Mouse (Mus musculus) limb, embryonic 10.5 days (tissue): ENCODE measurements at regions not wholly inside any gene's neighbourhood (a gene's known extent, or its start where the extent isn't known, plus 50 kb on each side); places are given as distances from the start of the nearest gene placed in this dataset.

ENCODE experiments used
- DNase-seq: peaks from one replicate; pipeline ENCODE4 v3.0.0-alpha.2; 2017; ENCODE audit warnings: low spot score
- H3K27ac ChIP-seq: fragments of 300-500 bp; sonication (generic); 2 replicates; pipeline ENCODE4 v1.5.1; 2016; ENCODE audit warnings: mild to moderate bottlenecking
- H3K27me3 ChIP-seq: fragments of 300-500 bp; sonication (generic); 2 replicates; pipeline ENCODE4 v1.6.1; 2016; ENCODE audit warnings: low read depth, mild to moderate bottlenecking; ENCODE audit not compliant: poor library complexity, severe bottlenecking
- H3K36me3 ChIP-seq: fragments of 300-500 bp; sonication (generic); 2 replicates; pipeline ENCODE4 v1.6.1; 2016; ENCODE audit warnings: mild to moderate bottlenecking, moderate library complexity
- H3K4me1 ChIP-seq: fragments of 300-500 bp; sonication (generic); 2 replicates; pipeline ENCODE4 v1.6.1; 2016
- H3K4me3 ChIP-seq: fragments of 300-500 bp; sonication (generic); 2 replicates; pipeline ENCODE4 v1.5.1; 2016; ENCODE audit warnings: mild to moderate bottlenecking, moderate library complexity
- H3K9me3 ChIP-seq: fragments of 300-500 bp; sonication (generic); replicated peaks from 2 replicates; pipeline ENCODE4 v1.6.1; 2016; ENCODE audit warnings: mild to moderate bottlenecking
- WGBS: fragments of 180-500 bp; shearing (Covaris S2); methylation state at CpG from one replicate; pipeline ENCODE4 v1.1.7; 2016; 5-methylcytosine and 5-hydroxymethylcytosine counted together

GRCm38 (mm10) chr7:145026014-145026285 is 86.2 kb upstream of the Ccnd1 start:
- 95% methylated on average over 5 of the region's 5 CpGs for WGBS
- H3K27me3 ChIP-seq, result no peaks in the 10 kb centered on the region
- H3K4me3 ChIP-seq, result no peak overlapping the region
- H3K9me3 ChIP-seq, result no peaks in the 10 kb centered on the region
- H3K27ac ChIP-seq, result no peak overlapping the region
- no peaks in the 10 kb centered on the region for H3K36me3 ChIP-seq
- peaks cover 31% of the 10 kb centered on the region for H3K4me1 ChIP-seq
- no peak for DNase-seq

GRCm38 (mm10) chr7:145025186-145026013 is 85.7 kb upstream of the Ccnd1 start:
- H3K27me3 ChIP-seq, result no peaks in the 10 kb centered on the region
- no peak for DNase-seq
- H3K4me1 ChIP-seq, result peaks cover 26% of the 10 kb centered on the region
- H3K27ac ChIP-seq, result peak overlapping the region; percentile 7; the same call in 1 of the 2 replicates
- H3K36me3 ChIP-seq, result no peaks in the 10 kb centered on the region
- H3K4me3 ChIP-seq, result no peak overlapping the region
- 58% methylated on average over 6 of the region's 6 CpGs for WGBS
- H3K9me3 ChIP-seq, result no peaks in the 10 kb centered on the region

- Histone ChIP-seq H3K4me3 (no peak overlapping the region), H3K36me3 (no peaks in the 10 kb centered on the region), H3K9me3 (no peaks in the 10 kb centered on the region), H3K4me1 (peaks cover 18% of the 10 kb centered on the region), H3K27me3 (no peaks in the 10 kb centered on the region), H3K27ac (0 out of 2 replicates have a peak overlapping the region, but pooled peaks have one; percentile 7)
- 75% methylated on average over 2 of the region's 2 CpGs for WGBS
- DNase-seq, result no peak
Observed at GRCm38 (mm10) chr7:145024651-145025050, 84.9 kb upstream of the Ccnd1 start.

- 62% methylated on average over 2 of the region's 2 CpGs for WGBS
- DNase-seq, result no peak
- Histone ChIP-seq H3K27ac (no peak overlapping the region), H3K36me3 (no peaks in the 10 kb centered on the region), H3K27me3 (no peaks in the 10 kb centered on the region), H3K9me3 (no peaks in the 10 kb centered on the region), H3K4me1 (peaks cover 14% of the 10 kb centered on the region), H3K4me3 (no peak overlapping the region)
Observed at GRCm38 (mm10) chr7:145019137-145019536, 79.4 kb upstream of the Ccnd1 start.

DNA sequence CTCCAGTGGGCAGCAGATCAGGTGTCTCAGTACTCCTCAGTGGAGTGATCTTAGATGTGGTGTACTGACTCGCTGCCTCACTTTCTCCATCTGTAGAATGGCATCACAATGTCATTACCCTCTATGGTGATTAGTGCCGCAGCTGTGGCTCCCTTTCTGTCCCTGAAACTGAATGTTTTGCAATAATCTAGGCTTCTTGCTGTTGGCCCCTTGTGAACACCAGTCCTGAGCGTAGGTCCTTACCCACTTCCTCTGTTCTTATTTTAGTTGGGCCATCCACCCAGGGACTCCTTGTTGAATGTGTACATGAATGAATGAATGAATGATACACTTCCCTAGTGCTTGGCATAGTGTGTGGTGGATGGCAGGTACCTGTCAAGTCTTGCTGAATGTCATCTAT is 78.4 kb upstream of the Ccnd1 start:
- WGBS, result 83% methylated on average over 3 of the region's 3 CpGs
- Histone ChIP-seq H3K36me3 (no peaks in the 10 kb centered on the region), H3K9me3 (no peaks in the 10 kb centered on the region), H3K27ac (no peak overlapping the region), H3K4me1 (peaks cover 14% of the 10 kb centered on the region), H3K27me3 (no peaks in the 10 kb centered on the region), H3K4me3 (no peak overlapping the region)
- DNase-seq, result no peak

DNA sequence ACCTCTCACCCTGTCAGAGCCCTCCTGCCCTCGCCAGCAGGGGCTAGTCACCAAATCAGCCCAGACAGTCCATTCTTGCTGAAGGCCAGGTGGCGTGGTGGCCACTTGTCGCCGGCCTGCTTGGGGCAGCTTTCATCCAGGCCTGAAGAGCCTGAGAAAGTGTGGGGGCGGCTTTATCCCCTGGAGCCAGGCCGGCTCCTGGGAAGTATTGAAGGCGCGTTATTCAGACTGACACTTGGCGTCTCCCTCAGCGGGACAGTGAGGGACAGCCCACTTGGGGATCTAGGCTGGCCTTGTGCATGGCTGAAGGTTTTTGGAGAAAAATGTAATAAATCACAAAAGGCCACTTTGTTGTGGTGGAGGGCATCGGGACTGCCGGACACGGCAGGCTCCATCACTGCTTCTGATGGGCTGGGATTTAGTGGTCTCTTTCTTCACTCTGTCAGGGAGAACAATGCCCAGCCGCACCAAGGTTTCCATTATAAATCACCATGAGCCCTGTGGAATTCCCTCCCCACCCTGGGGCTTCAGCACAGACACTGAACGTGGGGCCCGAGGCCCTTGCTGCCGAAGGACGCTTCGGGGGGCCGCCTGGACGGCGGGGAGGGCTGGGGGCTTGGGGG is 75.8 kb upstream of the Ccnd1 start:
- Histone ChIP-seq H3K4me3 (no peak overlapping the region), H3K27ac (peak overlapping the region; percentile 73; the same call in 1 of the 2 replicates), H3K36me3 (no peaks in the 10 kb centered on the region), H3K4me1 (peaks cover 14% of the 10 kb centered on the region), H3K27me3 (no peaks in the 10 kb centered on the region), H3K9me3 (no peaks in the 10 kb centered on the region)
- WGBS, result 45% methylated on average over 22 of the region's 22 CpGs
- DNase-seq, result no peak

GRCm38 (mm10) chr7:145010757-145011156 is 71.0 kb upstream of the Ccnd1 start:
- WGBS, result 44% methylated on average over 4 of the region's 4 CpGs
- Histone ChIP-seq H3K9me3 (no peaks in the 10 kb centered on the region), H3K27me3 (no peaks in the 10 kb centered on the region), H3K4me1 (peaks cover 12% of the 10 kb centered on the region), H3K4me3 (no peak overlapping the region), H3K36me3 (no peaks in the 10 kb centered on the region), H3K27ac (no peak overlapping the region)
- no peak for DNase-seq

GRCm38 (mm10) chr7:145010004-145010403 is 70.3 kb upstream of the Ccnd1 start:
- no peaks in the 10 kb centered on the region for H3K27me3 ChIP-seq
- no peaks in the 10 kb centered on the region for H3K9me3 ChIP-seq
- no peak overlapping the region for H3K4me3 ChIP-seq
- H3K4me1 ChIP-seq, result peaks cover 5% of the 10 kb centered on the region; the same call in 1 of the 2 replicates
- H3K27ac ChIP-seq, result no peak overlapping the region
- DNase-seq, result no peak
- 69% methylated on average over 3 of the region's 3 CpGs for WGBS
- H3K36me3 ChIP-seq, result no peaks in the 10 kb centered on the region

DNA sequence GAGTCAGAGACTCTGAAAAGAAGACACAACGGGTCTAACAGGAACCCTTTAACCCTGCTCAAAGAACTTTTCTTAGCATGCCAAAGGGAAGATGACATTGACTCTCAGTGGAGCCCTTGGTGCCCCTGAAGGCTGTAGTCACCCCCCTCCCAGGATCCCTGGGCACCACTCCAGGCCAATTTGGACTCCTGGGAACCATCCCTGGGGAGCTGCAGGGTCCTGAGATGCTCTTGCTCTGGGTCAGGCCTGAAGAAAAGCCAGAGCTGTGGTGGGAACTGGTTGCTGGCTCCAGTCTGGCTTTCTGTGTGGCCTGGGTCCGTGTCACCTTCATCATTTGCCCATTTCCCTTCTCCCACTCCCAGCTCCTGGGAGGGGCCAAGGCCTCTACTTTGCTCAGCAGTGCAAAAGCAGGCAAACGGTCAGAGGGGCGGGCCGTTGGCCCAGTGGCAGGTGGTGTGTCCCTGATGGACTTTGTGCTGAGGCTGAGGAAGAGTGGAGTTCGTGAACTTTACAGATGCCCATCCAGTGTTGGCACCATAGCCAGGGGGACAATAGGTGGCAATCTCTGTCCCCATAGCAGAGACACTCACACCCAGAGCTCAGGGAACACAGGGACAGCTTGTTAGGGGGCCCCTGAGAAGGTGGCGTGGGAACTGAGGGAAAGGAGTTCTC is 69.1 kb upstream of the Ccnd1 start:
- H3K27ac ChIP-seq, result no peak overlapping the region
- H3K4me3 ChIP-seq, result no peak overlapping the region
- H3K36me3 ChIP-seq, result no peaks in the 10 kb centered on the region
- H3K27me3 ChIP-seq, result no peaks in the 10 kb centered on the region
- no peak for DNase-seq
- WGBS, result 61% methylated on average over 7 of the region's 7 CpGs
- H3K9me3 ChIP-seq, result no peaks in the 10 kb centered on the region
- peaks cover 5% of the 10 kb centered on the region; the same call in 1 of the 2 replicates for H3K4me1 ChIP-seq

- Histone ChIP-seq H3K36me3 (no peaks in the 10 kb centered on the region), H3K27ac (no peak overlapping the region), H3K9me3 (no peaks in the 10 kb centered on the region), H3K27me3 (no peaks in the 10 kb centered on the region), H3K4me1 (peaks cover 5% of the 10 kb centered on the region; the same call in 1 of the 2 replicates), H3K4me3 (no peak overlapping the region)
- no peak for DNase-seq
- 88% methylated on average over 2 of the region's 2 CpGs for WGBS
Observed at GRCm38 (mm10) chr7:145007216-145007615, 67.5 kb upstream of the Ccnd1 start.

DNA sequence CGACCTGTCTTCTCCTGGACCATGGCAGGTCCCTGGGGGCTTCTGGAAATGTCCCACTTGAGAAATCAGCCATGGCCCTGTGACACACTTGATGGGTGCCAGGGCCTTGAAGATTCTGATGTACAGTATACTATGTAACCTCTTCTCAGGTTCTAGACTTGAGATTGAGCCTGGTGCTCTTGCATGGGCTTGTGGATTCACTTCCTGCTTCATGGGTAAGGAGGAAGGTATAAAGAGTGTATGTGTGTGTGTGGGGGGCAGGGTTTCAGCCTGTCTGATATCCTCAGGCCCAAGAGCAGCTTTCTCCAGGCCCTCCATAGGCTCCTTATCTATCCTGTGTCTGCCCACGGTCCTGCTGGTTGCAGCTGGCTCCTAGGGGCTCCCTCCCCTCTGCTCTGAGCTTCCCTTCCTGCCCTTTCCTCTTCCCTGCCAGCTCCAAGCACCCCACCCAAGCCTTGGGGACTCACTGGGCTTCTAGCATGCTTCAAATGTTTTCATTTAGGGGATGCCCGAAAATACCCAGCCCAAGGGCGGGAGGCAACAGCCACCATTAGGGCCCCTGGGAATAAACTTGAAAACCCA is 61.9 kb upstream of the Ccnd1 start:
- Histone ChIP-seq H3K9me3 (no peaks in the 10 kb centered on the region), H3K4me1 (peaks cover 14% of the 10 kb centered on the region), H3K27me3 (no peaks in the 10 kb centered on the region; the same call in 1 of the 2 replicates), H3K36me3 (no peaks in the 10 kb centered on the region), H3K27ac (0 out of 2 replicates have a peak overlapping the region, but pooled peaks have one; percentile 10), H3K4me3 (no peak overlapping the region)
- 60% methylated on average over 4 of the region's 4 CpGs for WGBS
- DNase-seq, result no peak

DNA sequence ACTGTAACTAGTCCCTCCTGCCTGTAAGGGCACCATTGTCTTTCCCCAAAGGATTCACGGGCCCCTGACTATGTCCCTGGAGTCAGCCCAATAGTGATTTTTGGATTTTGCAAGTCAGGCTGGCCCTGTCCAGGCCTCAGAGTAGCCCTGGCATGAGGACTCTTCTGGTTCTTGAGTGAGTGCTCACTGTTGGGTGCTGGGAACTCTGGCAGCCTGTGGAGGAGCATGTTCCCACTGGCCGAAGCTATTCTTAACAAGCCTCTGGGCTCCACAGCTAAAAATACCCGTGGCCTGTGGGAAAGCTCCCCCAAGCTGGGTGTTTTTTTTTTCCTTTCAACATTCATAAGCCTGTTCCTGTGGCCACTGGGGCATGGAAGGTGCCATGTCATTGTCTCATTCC is 60.0 kb upstream of the Ccnd1 start:
- WGBS, result 82% methylated on average over 3 of the region's 3 CpGs
- peaks cover 20% of the 10 kb centered on the region for H3K4me1 ChIP-seq
- H3K36me3 ChIP-seq, result no peaks in the 10 kb centered on the region
- no peak overlapping the region for H3K27ac ChIP-seq
- no peaks in the 10 kb centered on the region; the same call in 1 of the 2 replicates for H3K27me3 ChIP-seq
- H3K4me3 ChIP-seq, result no peak overlapping the region
- H3K9me3 ChIP-seq, result no peaks in the 10 kb centered on the region
- DNase-seq, result no peak

- Histone ChIP-seq H3K36me3 (no peaks in the 10 kb centered on the region), H3K4me3 (no peak overlapping the region), H3K27ac (0 out of 2 replicates have a peak overlapping the region, but pooled peaks have one; percentile 22), H3K27me3 (no peaks in the 10 kb centered on the region; the same call in 1 of the 2 replicates), H3K9me3 (no peaks in the 10 kb centered on the region), H3K4me1 (peaks cover 17% of the 10 kb centered on the region)
- DNase-seq, result no peak
- WGBS, result 60% methylated on average over 3 of the region's 3 CpGs
Observed at GRCm38 (mm10) chr7:144996847-144997246, 57.1 kb upstream of the Ccnd1 start.
